Mouse (Mus musculus) urinary bladder, postnatal 10 days (tissue): ENCODE results near the gene Ppcdc.
A peak's percentile ranks its signal among the peaks of the same experiment; 100 is the strongest.

ENCODE experiments used
- DNase-seq: peaks from one replicate; pipeline ENCODE4 v3.0.0; 2022; ENCODE audit warnings: low spot score

Ppcdc gene

GRCm38 (mm10) chr9:57439522-57440295, at the start of gene Ppcdc:
TSS of gene Ppcdc (minus strand) at chr9:57440124.
- peak; percentile 49 for DNase-seq

GRCm38 (mm10) chr9:57487807-57488206, 47.9 kb upstream of the Ppcdc start:
- no peak for DNase-seq

- DNase-seq = peak; percentile 45
These were observed 45.9 kb upstream of the Ppcdc start for GRCm38 (mm10) chr9:57485774-57486173.

GRCm38 (mm10) chr9:57468914-57469313, 29.0 kb upstream of the Ppcdc start:
- no peak for DNase-seq

GRCm38 (mm10) chr9:57467896-57468549, 28.1 kb upstream of the Ppcdc start, which contains the start of gene Scamp5:
TSS of gene Scamp5 (minus strand) at chr9:57468060.
- DNase-seq = peak; percentile 68

- DNase-seq = no peak
These were observed 27.4 kb upstream of the Ppcdc start for GRCm38 (mm10) chr9:57467271-57467771.

GRCm38 (mm10) chr9:57466101-57466500, 26.2 kb upstream of the Ppcdc start:
- no peak for DNase-seq

- DNase-seq = no peak
These were observed 22.9 kb upstream of the Ppcdc start for GRCm38 (mm10) chr9:57462866-57463265.

GRCm38 (mm10) chr9:57459707-57460106, 19.8 kb upstream of the Ppcdc start:
- no peak for DNase-seq

- no peak for DNase-seq
These were observed 13.6 kb upstream of the Ppcdc start for GRCm38 (mm10) chr9:57453516-57453915.

GRCm38 (mm10) chr9:57452624-57453462, 12.9 kb upstream of the Ppcdc start:
- no peak for DNase-seq

GRCm38 (mm10) chr9:57449715-57450114, 9.8 kb upstream of the Ppcdc start:
- no peak for DNase-seq

GRCm38 (mm10) chr9:57440620-57441019, 696 bp upstream of the Ppcdc start:
- DNase-seq = no peak

GRCm38 (mm10) chr9:57439083-57439482, 841 bp downstream of the Ppcdc start:
- DNase-seq = no peak

GRCm38 (mm10) chr9:57437896-57438614, 1.9 kb downstream of the Ppcdc start:
- no peak for DNase-seq

GRCm38 (mm10) chr9:57436166-57436565, 3.8 kb downstream of the Ppcdc start:
- no peak for DNase-seq

- DNase-seq = no peak
These were observed 5.3 kb downstream of the Ppcdc start for GRCm38 (mm10) chr9:57434405-57435165.

- peak; percentile 46 for DNase-seq
These were observed 6.6 kb downstream of the Ppcdc start for GRCm38 (mm10) chr9:57433097-57434032.

- DNase-seq = no peak
These were observed 7.4 kb downstream of the Ppcdc start for GRCm38 (mm10) chr9:57432480-57432879.

GRCm38 (mm10) chr9:57431202-57431601, 8.7 kb downstream of the Ppcdc start:
- no peak for DNase-seq
